16 mouse cellular contexts compared by ENCODE assay signal in the genomic region with DNA sequence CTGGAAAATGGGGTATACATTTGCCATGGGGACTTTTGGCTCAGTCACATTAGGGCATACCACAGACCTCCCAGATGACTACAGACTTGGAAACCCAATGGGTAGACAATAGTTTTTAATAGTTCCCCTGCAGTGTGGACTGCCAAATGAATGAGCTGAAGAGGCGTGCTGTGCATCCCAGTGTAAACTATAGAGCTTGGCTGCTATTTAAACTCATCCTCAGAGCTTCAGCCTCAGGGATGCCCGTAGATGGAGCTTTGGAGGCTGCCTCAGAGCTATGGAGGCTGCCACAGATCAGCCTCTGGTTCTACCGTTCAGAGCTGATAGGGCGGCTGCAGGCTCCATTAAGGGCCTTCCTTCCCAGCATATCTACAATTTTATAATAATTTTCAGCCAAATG. TPM values are rescaled to one million over a fixed set of nuclear protein-coding genes. Genes with fewer than 3 reads are reported as not detected.
DNase-seq lines count a peak whose midpoint lies in the region; ATAC-seq and TF ChIP-seq lines count a peak whose summit lies in the region.
"Had no signal": no experiment of that assay in that cellular context is flagged by ENCODE, and none has a peak within 500 bp of the region (broad histone marks: within the 10 kb centered on the region; RNA-seq: fewer than 3 reads in every experiment).

No protein-coding gene starts in this region.

- no peak overlapping the region for H3K4me2 ChIP-seq in hindbrain, embryonic 12.5 days (replicated peaks)
- no peak overlapping the region for H3K4me2 ChIP-seq in limb, embryonic 14.5 days (replicated peaks; ENCODE audit: low read depth, low read length, severe bottlenecking)
- H3K4me2 ChIP-seq: liver, embryonic 12.5 days had no signal

- H3K36me3 ChIP-seq in hindbrain, embryonic 12.5 days = no peaks in the 10 kb centered on the region
- H3K36me3 ChIP-seq in limb, embryonic 14.5 days (ENCODE audit: control insufficient read depth, insufficient read depth, low read length) = no peaks in the 10 kb centered on the region
- H3K36me3 ChIP-seq: liver, embryonic 12.5 days had no signal

- WGBS in hindbrain, embryonic 12.5 days = 70% methylated on average over 4 of the region's 4 CpGs
- WGBS in limb, embryonic 14.5 days = 74% methylated on average over 4 of the region's 4 CpGs

- intact Hi-C loops in gastrocnemius, adult 2 months (cut with DNase I) = no loop called here

- H3K9ac ChIP-seq in hindbrain, embryonic 12.5 days = no peak overlapping the region
- no peak overlapping the region for H3K9ac ChIP-seq in limb, embryonic 14.5 days (ENCODE audit: low read depth, low read length, severe bottlenecking)
- H3K9ac ChIP-seq: liver, embryonic 12.5 days had no signal

- no peaks in the 10 kb centered on the region for H3K9me3 ChIP-seq in hindbrain, embryonic 12.5 days (replicated peaks)
- no peaks in the 10 kb centered on the region for H3K9me3 ChIP-seq in limb, embryonic 14.5 days (ENCODE audit: control insufficient read depth, low read length)
- H3K9me3 ChIP-seq: liver, embryonic 12.5 days had no signal

- H3K27ac ChIP-seq in gastrocnemius, adult 2 months = peak overlapping the region; percentile 86
- peak overlapping the region; percentile 81; the same call in 1 of the 2 replicates for H3K27ac ChIP-seq in brown adipose tissue, adult 24 weeks (replicated peaks; ENCODE audit: low read depth, low read length)
- peak overlapping the region; percentile 48 for H3K27ac ChIP-seq in hindbrain, embryonic 12.5 days
- peak overlapping the region; percentile 77 for H3K27ac ChIP-seq in limb, embryonic 14.5 days (replicated peaks; ENCODE audit: low read depth, low read length)
- H3K27ac ChIP-seq: liver, embryonic 12.5 days had no signal

- no peak for ATAC-seq in hindbrain, embryonic 12.5 days (ENCODE audit: low FRiP score)
- no peak for ATAC-seq in limb, embryonic 14.5 days (ENCODE audit: low FRiP score, low read depth)
- no peak for ATAC-seq in monocyte, adult 5-6 weeks (replicated peaks; ENCODE audit: insufficient number of reproducible peaks, low FRiP score, low TSS enrichment, poor library complexity, severe bottlenecking)
- ATAC-seq: liver, embryonic 12.5 days had no signal

- TF ChIP-seq POLR2A in limb, embryonic 14.5 days (IDR thresholded peaks at IDR 0.05; ENCODE audit: borderline replicate concordance, extremely low read depth, insufficient read depth, insufficient read length) = no peak

- TF ChIP-seq CTCF in gastrocnemius, adult 2 months (IDR thresholded peaks at IDR 0.05) = no peak

- DNase-seq in gastrocnemius, adult 2 months = no peak
- DNase-seq in gastrocnemius, postnatal 25 days = no peak
- no peak for DNase-seq in limb, embryonic 14.5 days (ENCODE audit: low spot score)
- DNase-seq in Muller cell, postnatal 12 days (ENCODE audit: inconsistent ontology term) = no peak
- DNase-seq in cerebellum, postnatal 4 days (ENCODE audit: low spot score in 2 of 2) = no peak
- DNase-seq: adrenal gland, adult 8-10 months; kidney, postnatal 14 days; layer of hippocampus, postnatal 36 days; spleen, adult 18-20 months had no signal

- peaks cover 17% of the 10 kb centered on the region for H3K4me1 ChIP-seq in brown adipose tissue, adult 24 weeks (ENCODE audit: control insufficient read depth, insufficient read depth, insufficient read length, low read length)
- H3K4me1 ChIP-seq in hindbrain, embryonic 12.5 days = peaks cover 20% of the 10 kb centered on the region
- H3K4me1 ChIP-seq in limb, embryonic 14.5 days (ENCODE audit: control insufficient read depth, insufficient read depth, low read length) = peaks cover 41% of the 10 kb centered on the region
- H3K4me1 ChIP-seq: liver, embryonic 12.5 days had no signal

- no peak overlapping the region for H3K4me3 ChIP-seq in gastrocnemius, adult 2 months
- no peak overlapping the region for H3K4me3 ChIP-seq in brown adipose tissue, adult 24 weeks (ENCODE audit: insufficient read depth, low read depth, low read length)
- H3K4me3 ChIP-seq in hindbrain, embryonic 12.5 days = no peak overlapping the region
- H3K4me3 ChIP-seq in limb, embryonic 14.5 days (replicated peaks; ENCODE audit: low read length) = no peak overlapping the region
- H3K4me3 ChIP-seq: liver, embryonic 12.5 days; myocyte had no signal

- no peaks in the 10 kb centered on the region for H3K27me3 ChIP-seq in hindbrain, embryonic 12.5 days
- no peaks in the 10 kb centered on the region for H3K27me3 ChIP-seq in limb, embryonic 14.5 days (ENCODE audit: control insufficient read depth, insufficient read depth, low read length)
- H3K27me3 ChIP-seq: liver, embryonic 12.5 days had no signal

RNA-seq across cellular contexts. Expression of a gene that starts 0.7 kb away (rescaled TPM):
- total RNA-seq in gastrocnemius, adult 2 months (2021) = 10 to 100 TPM; 34.3 to 42.6 TPM
- total RNA-seq in gastrocnemius, postnatal 25 days (2021) = 10 to 100 TPM; 22.1 to 22.6 TPM
- 24.1 and 27.9 TPM in 2 replicates for polyA plus RNA-seq in brown adipose tissue, adult 24 weeks (2012; ENCODE audit: insufficient read depth, insufficient read length, missing spikeins)
- 76.2 and 93.8 TPM in 2 replicates for polyA plus RNA-seq in hindbrain, embryonic 12.5 days (2016; fragmentation: Nextera tagmentation; extraction: Ambion mirVana)
- 29.4 and 40.8 TPM in 2 replicates for polyA plus RNA-seq in limb, embryonic 14.5 days (2012; rRNA removed)
- 69.9 and 76.8 TPM in 2 replicates for polyA plus RNA-seq in limb, embryonic 14.5 days (2014; fragmentation: Nextera tagmentation; extraction: Ambion mirVana)
- total RNA-seq in monocyte, adult 5-6 weeks (2017) = not detected in 3 replicates
- total RNA-seq: common myeloid progenitor, adult 5-6 weeks; granulocyte monocyte progenitor cell, adult 5-6 weeks had no signal
- polyA plus RNA-seq: liver, embryonic 12.5 days had no signal

RNA-seq across cellular contexts. Expression of a gene that starts 40.2 kb away (rescaled TPM):
- total RNA-seq in gastrocnemius, adult 2 months (2021) = 10 to 100 TPM; 78.9 to 89.0 TPM
- total RNA-seq in gastrocnemius, postnatal 25 days (2021) = 10 to 100 TPM; 67.7 to 74.0 TPM
- polyA plus RNA-seq in brown adipose tissue, adult 24 weeks (2012; ENCODE audit: insufficient read depth, insufficient read length, missing spikeins) = 47.6 and 54.0 TPM in 2 replicates
- 101 and 108 TPM in 2 replicates for polyA plus RNA-seq in hindbrain, embryonic 12.5 days (2016; fragmentation: Nextera tagmentation; extraction: Ambion mirVana)
- polyA plus RNA-seq in limb, embryonic 14.5 days (2012; rRNA removed) = 30.5 and 40.5 TPM in 2 replicates
- 77.3 and 77.7 TPM in 2 replicates for polyA plus RNA-seq in limb, embryonic 14.5 days (2014; fragmentation: Nextera tagmentation; extraction: Ambion mirVana)
- total RNA-seq in monocyte, adult 5-6 weeks (2017) = 79.6 to 110 TPM (median 91.3 TPM) in 3 replicates

Comparison
In these comparisons a context has a peak if more than half of its experiments do, and no peak if none do; other contexts are left out.
1. RNA of a gene that starts 0.7 kb away (total RNA-seq): 34.3 to 42.6 TPM in gastrocnemius, adult 2 months and 22.1 to 22.6 TPM in gastrocnemius, postnatal 25 days; not detected in monocyte, adult 5-6 weeks; every median in the first group is over 10 times any median in the second.
2. Peak in every context shown above with its lines, with median percentiles within 50 percentile points of each other: H3K27ac ChIP-seq.